8 mouse cellular contexts compared by ENCODE assay signal in genomic region chr16:67619906-67620781, GRCm38 (mm10). TPM values are rescaled to one million over a fixed set of nuclear protein-coding genes. Genes with fewer than 3 reads are reported as not detected.
DNase-seq lines count a peak whose midpoint lies in the region; ATAC-seq and TF ChIP-seq lines count a peak whose summit lies in the region.

No protein-coding gene starts in this region.

- peak; percentile 57 for ATAC-seq in forebrain, embryonic 16.5 days
- ATAC-seq in hindbrain, embryonic 16.5 days = peak; percentile 74

- under 1% methylated on average over 61 of the region's 61 CpGs for WGBS in cerebellum, adult 2 months
- under 1% methylated on average over 55 of the region's 61 CpGs for WGBS in forebrain, embryonic 16.5 days
- WGBS in hindbrain, embryonic 16.5 days = 0% methylated on average over 48 of the region's 61 CpGs

- peak overlapping the region; percentile 80 for H3K9ac ChIP-seq in forebrain, embryonic 16.5 days (replicated peaks; ENCODE audit: low read depth, low read length)
- peak overlapping the region; percentile 89 for H3K9ac ChIP-seq in hindbrain, embryonic 16.5 days (ENCODE audit: low read depth, low read length)

- H3K4me2 ChIP-seq in forebrain, embryonic 16.5 days (ENCODE audit: low read length) = peak overlapping the region; percentile 57
- peak overlapping the region; percentile 74 for H3K4me2 ChIP-seq in hindbrain, embryonic 16.5 days (ENCODE audit: low read length)

- TF ChIP-seq POLR2A in cerebellum, adult 2 months (IDR thresholded peaks at IDR 0.05; ENCODE audit: borderline replicate concordance, insufficient read depth, low read length) = peak; percentile 35

- H3K27me3 ChIP-seq in cerebellum, adult 2 months (ENCODE audit: control insufficient read depth, insufficient read depth, low read length) = no peaks in the 10 kb centered on the region
- no peaks in the 10 kb centered on the region for H3K27me3 ChIP-seq in forebrain, embryonic 16.5 days (replicated peaks; ENCODE audit: control insufficient read depth, insufficient read depth, low read length)
- no peaks in the 10 kb centered on the region for H3K27me3 ChIP-seq in hindbrain, embryonic 16.5 days (replicated peaks; ENCODE audit: control insufficient read depth, insufficient read depth, low read length)

- H3K4me1 ChIP-seq in cerebellum, adult 2 months (ENCODE audit: control insufficient read depth, insufficient read depth, low read length) = no peaks in the 10 kb centered on the region
- peaks cover 8% of the 10 kb centered on the region for H3K4me1 ChIP-seq in forebrain, embryonic 16.5 days (replicated peaks; ENCODE audit: control insufficient read depth, insufficient read depth, low read length)
- peaks cover 3% of the 10 kb centered on the region; the same call in 1 of the 2 replicates for H3K4me1 ChIP-seq in hindbrain, embryonic 16.5 days (ENCODE audit: control insufficient read depth, insufficient read depth, low read depth, low read length)

- peak; percentile 29 for DNase-seq in adrenal gland, postnatal 10 days
- DNase-seq in cerebellum, adult 2 months = peak; percentile 92 to 93
- DNase-seq in left cerebral cortex, adult 8-10 months (ENCODE audit: low spot score in 2 of 2) = peak; percentile 65 to 79
- DNase-seq in lung, postnatal 4 days = peak; percentile 40 to 43
- DNase-seq in right cerebral cortex, adult 2 months (ENCODE audit: low spot score in 2 of 2) = peak; percentile 77 to 80
- DNase-seq in spleen, postnatal 36 days (ENCODE audit: low spot score in 2 of 2) = no peak

- H3K27ac ChIP-seq in cerebellum, adult 2 months (ENCODE audit: insufficient read depth, low read length) = peak overlapping the region; percentile 70
- peak overlapping the region; percentile 88 for H3K27ac ChIP-seq in forebrain, embryonic 16.5 days (ENCODE audit: low read length)
- peak overlapping the region; percentile 96 for H3K27ac ChIP-seq in hindbrain, embryonic 16.5 days (ENCODE audit: low read depth, low read length)

- H3K36me3 ChIP-seq in forebrain, embryonic 16.5 days (ENCODE audit: control insufficient read depth, insufficient read depth) = no peaks in the 10 kb centered on the region
- H3K36me3 ChIP-seq in hindbrain, embryonic 16.5 days (ENCODE audit: control insufficient read depth, insufficient read depth, low read length) = no peaks in the 10 kb centered on the region

- TF ChIP-seq CTCF in cerebellum, adult 2 months (IDR thresholded peaks at IDR 0.05; ENCODE audit: borderline replicate concordance, insufficient read depth, low read depth, low read length) = no peak

- H3K9me3 ChIP-seq in forebrain, embryonic 16.5 days (ENCODE audit: control insufficient read depth, low read length) = no peaks in the 10 kb centered on the region
- no peaks in the 10 kb centered on the region for H3K9me3 ChIP-seq in hindbrain, embryonic 16.5 days (ENCODE audit: control insufficient read depth, low read length)

- peak overlapping the region; percentile 94 for H3K4me3 ChIP-seq in cerebellum, adult 2 months (replicated peaks; ENCODE audit: insufficient read depth, low read depth, low read length)
- peak overlapping the region; percentile 70 for H3K4me3 ChIP-seq in forebrain, embryonic 16.5 days (replicated peaks; ENCODE audit: low read length)
- H3K4me3 ChIP-seq in hindbrain, embryonic 16.5 days (ENCODE audit: low read length) = peak overlapping the region; percentile 76

RNA-seq across cellular contexts. Expression of gene Cadm2, which starts 0.6 kb away (rescaled TPM):
- total RNA-seq in adrenal gland, postnatal 10 days (2021) = 1 to 10 TPM in 1 of 2 experiments, under 1 TPM in 1; 0.69 to 1.9 TPM
- polyA plus RNA-seq in cerebellum, adult 2 months (2012; rRNA removed) = 47.7 and 49.8 TPM in 2 replicates
- 40.6 and 46.9 TPM in 2 replicates for polyA plus RNA-seq in forebrain, embryonic 16.5 days (2015; fragmentation: Nextera tagmentation; extraction: Ambion mirVana)
- 33.6 and 61.1 TPM in 2 replicates for polyA plus RNA-seq in hindbrain, embryonic 16.5 days (2015; fragmentation: Nextera tagmentation; extraction: Ambion mirVana)
- 100 to 1,000 TPM; 191 to 234 (median 200) TPM for total RNA-seq in left cerebral cortex, adult 8-10 months (2022)

Comparison
In these comparisons a context has a peak if more than half of its experiments do, and no peak if none do; other contexts are left out.
1. DNase-seq: peak in adrenal gland, postnatal 10 days (single experiment), cerebellum, adult 2 months (2 of 2), left cerebral cortex, adult 8-10 months (2 of 2), lung, postnatal 4 days (2 of 2) and right cerebral cortex, adult 2 months (2 of 2); none in spleen, postnatal 36 days (0 of 2).
2. Peak in every context shown above with its lines, with median percentiles within 50 percentile points of each other: H3K27ac ChIP-seq and H3K4me3 ChIP-seq.